Mouse (Mus musculus) cerebellum, adult 2 months (tissue): Measurements from ENCODE around the gene Ubap1l.

ENCODE experiments used
- CTCF ChIP-seq: fragments of 200-500 bp; IDR thresholded peaks from 2 replicates; pipeline ENCODE4 v1.5.1; 2011; ENCODE audit warnings: low read depth, mild to moderate bottlenecking, control low read depth, low read length, moderate library complexity, borderline replicate concordance; ENCODE audit not compliant: insufficient read depth
- POLR2A ChIP-seq: fragments of 200-500 bp; IDR thresholded peaks from 2 replicates; pipeline ENCODE4 v1.6.1; 2011; ENCODE audit warnings: low read length, control low read depth, borderline replicate concordance; ENCODE audit not compliant: insufficient read depth

- TF ChIP-seq CTCF (no peak), POLR2A (no peak)
Measured at GRCm38 (mm10) chr9:65365721-65366120, 4.9 kb downstream of the Ubap1l start.
